Comparison of ENCODE assay signal across 10 mouse cellular contexts in genomic region chr14:17906931-17907330, GRCm38 (mm10).
"Had no signal": no experiment of that assay in that cellular context is flagged by ENCODE, and none has a peak within 500 bp of the region (broad histone marks: within the 10 kb centered on the region; RNA-seq: fewer than 3 reads in every experiment).

No protein-coding gene starts in this region.

- DNase-seq: kidney, adult 2 months; kidney, postnatal 25 days; liver; lung, adult 18-20 months; lung, postnatal 10 days; lung, postnatal 36 days; retina, postnatal 1 day; thymus, adult 2 months; thymus, postnatal 14 days; thymus, postnatal 4 days had no signal
